Mouse (Mus musculus): ENCODE measurements around the gene Kras. TPM values are rescaled to one million over a fixed set of nuclear protein-coding genes. Genes with fewer than 3 reads are reported as not detected.

The Kras gene
- total RNA-seq, 1 experiment from 2014 or later = 80.5 TPM

DNA sequence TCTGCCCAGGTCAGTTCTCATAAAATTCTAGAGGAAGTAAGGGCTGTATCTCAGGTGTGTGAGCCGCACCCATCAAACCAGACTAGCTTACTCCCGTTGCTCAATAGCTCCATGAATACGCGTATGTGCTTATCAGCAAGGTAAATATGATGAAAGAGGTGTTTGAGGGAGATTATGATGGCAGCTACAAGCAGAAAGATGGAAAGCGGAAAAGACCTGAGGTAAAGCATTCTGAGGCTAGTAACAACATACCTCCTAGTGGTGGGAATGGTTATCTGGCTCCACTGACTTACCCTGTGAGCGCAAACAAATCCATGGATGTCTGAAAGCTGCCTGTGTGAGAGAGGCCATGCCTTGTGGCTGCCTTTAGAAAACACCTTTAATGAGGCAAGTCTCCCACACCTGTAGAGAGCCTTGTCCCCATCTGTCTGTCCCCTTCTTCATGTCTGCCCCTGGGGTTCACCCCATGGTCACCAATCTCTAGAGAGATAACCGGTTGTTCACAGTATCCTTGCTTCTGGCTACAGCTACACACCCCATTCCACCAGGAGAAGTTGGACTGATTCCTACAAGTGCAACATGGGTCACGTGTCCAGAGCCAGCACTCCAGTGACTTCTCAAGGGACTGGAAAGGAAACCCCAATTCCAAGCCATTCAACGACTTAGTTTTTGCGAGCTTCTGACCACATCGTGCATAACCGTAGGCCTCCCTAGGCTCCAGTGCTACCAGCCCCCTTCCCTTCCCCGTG lies 6.1 kb upstream of the Kras start:
- no peak for ATAC-seq (replicated peaks; ENCODE audit: insufficient number of reproducible peaks, low FRiP score, low TSS enrichment, poor library complexity, severe bottlenecking)

DNA sequence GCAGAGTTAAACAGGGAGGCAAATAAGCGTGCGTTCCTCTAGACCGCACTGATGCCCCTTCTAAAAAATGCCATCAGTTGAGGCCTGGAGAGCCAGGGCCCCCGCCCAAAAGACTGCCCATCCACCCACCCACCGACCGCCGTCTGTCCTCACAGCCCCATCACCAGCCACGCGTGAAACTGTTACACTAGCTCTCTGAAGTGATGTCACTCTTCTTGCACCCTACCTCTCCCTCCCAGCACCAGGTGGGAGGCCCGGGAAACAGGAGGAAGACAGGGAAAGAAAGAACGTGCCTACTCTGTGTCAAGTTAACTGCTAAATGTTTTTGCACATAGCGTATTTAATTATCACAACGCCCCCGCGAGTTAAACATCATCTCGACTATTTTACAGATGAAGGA lies 781 bp upstream of the Kras start:
- ATAC-seq (replicated peaks; ENCODE audit: insufficient number of reproducible peaks, low FRiP score, low TSS enrichment, poor library complexity, severe bottlenecking) = peak; percentile 37; the same call in 1 of the 2 replicates

GRCm38 (mm10) chr6:145249291-145250184 lies 501 bp downstream of the Kras start:
- ATAC-seq (replicated peaks; ENCODE audit: insufficient number of reproducible peaks, low FRiP score, low TSS enrichment, poor library complexity, severe bottlenecking) = peak; percentile 46

- no peak for ATAC-seq (replicated peaks; ENCODE audit: insufficient number of reproducible peaks, low FRiP score, low TSS enrichment, poor library complexity, severe bottlenecking)
Measured at GRCm38 (mm10) chr6:145247886-145248285, 2.2 kb downstream of the Kras start.

- no peak for ATAC-seq (replicated peaks; ENCODE audit: insufficient number of reproducible peaks, low FRiP score, low TSS enrichment, poor library complexity, severe bottlenecking)
Measured at GRCm38 (mm10) chr6:145246841-145247240, 3.2 kb downstream of the Kras start.

GRCm38 (mm10) chr6:145242521-145242920 lies 7.5 kb downstream of the Kras start:
- ATAC-seq (replicated peaks; ENCODE audit: insufficient number of reproducible peaks, low FRiP score, low TSS enrichment, poor library complexity, severe bottlenecking) = no peak

DNA sequence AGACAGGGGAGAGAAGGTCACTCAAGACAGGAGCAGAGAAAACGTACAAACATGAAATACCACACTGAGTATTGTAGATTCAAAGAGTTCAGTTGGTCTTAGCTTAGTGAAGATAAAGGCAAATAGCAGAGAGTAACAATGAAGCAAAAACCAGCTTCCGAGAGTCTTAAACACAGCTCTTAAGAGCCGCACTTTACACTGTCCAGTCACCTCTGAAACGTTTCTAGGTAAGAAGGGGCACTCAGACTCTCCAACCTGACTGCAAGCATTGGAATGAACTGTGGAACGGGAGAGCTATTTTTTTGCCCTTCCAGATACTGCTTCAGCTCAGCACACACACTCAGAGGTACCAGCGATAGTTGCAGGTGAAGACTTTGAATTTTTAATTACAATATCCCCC lies 9.8 kb downstream of the Kras start:
- ATAC-seq (replicated peaks; ENCODE audit: insufficient number of reproducible peaks, low FRiP score, low TSS enrichment, poor library complexity, severe bottlenecking) = no peak

DNA sequence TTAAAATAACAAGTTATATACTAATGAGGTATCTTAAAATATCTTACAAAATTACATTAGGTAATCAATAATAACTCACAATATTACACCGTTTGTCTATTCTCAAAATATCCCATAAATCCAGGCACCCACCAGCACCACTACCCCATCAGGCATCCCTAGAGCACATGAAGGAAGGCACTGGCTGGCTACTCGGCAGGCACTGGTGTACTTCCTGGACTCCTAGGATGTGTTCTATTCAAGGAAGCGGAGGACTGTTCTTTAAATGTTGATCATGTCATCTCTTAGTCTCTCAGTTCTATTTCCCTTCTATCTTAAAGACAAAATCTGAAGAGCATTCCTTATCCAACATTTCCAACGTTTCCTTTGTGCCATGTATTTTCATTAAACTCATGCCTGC lies 12.9 kb downstream of the Kras start:
- no peak for ATAC-seq (replicated peaks; ENCODE audit: insufficient number of reproducible peaks, low FRiP score, low TSS enrichment, poor library complexity, severe bottlenecking)

- ATAC-seq (replicated peaks; ENCODE audit: insufficient number of reproducible peaks, low FRiP score, low TSS enrichment, poor library complexity, severe bottlenecking) = no peak
Measured at GRCm38 (mm10) chr6:145235367-145235766, 14.7 kb downstream of the Kras start.

DNA sequence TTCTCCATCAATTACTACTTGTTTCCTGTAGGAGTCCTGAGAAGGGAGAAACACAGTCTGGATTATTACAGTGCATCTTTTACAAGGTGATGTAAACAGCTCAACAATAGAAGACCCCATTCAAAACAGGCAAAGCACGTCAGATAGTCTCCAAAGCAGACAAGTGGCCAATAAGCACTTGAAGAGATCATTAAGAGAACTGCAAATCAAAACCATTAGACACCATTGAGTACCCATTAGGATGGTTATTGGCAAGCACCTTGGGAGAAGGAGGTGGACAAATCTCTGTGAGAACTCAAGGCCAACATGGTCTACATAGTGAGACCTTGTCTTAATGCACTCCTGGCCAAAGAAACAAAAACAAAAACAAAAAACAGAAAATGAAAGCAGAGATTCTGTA lies 15.6 kb downstream of the Kras start:
- no peak for ATAC-seq (replicated peaks; ENCODE audit: insufficient number of reproducible peaks, low FRiP score, low TSS enrichment, poor library complexity, severe bottlenecking)

DNA sequence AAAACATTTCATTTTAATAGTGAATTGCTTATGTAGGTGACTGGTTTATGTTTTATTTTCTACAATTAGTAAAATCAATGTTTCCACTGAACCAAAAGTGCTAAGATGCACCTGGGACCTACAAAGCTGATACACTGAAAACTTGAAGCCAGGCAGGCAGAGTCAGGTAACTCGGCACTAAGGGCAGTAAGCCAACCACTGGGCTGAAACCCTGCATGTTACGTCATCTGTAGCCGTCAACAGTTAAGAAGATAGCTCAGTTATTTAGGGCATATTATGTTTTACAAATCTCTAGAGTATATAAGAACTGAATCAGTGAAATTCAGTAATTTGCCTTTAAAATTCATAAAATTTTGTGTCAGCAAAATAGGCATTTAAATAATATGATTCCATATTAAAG lies 23.7 kb downstream of the Kras start:
- no peak for ATAC-seq (replicated peaks; ENCODE audit: insufficient number of reproducible peaks, low FRiP score, low TSS enrichment, poor library complexity, severe bottlenecking)

- no peak for ATAC-seq (replicated peaks; ENCODE audit: insufficient number of reproducible peaks, low FRiP score, low TSS enrichment, poor library complexity, severe bottlenecking)
Measured at GRCm38 (mm10) chr6:145224246-145224645, 25.8 kb downstream of the Kras start.

DNA sequence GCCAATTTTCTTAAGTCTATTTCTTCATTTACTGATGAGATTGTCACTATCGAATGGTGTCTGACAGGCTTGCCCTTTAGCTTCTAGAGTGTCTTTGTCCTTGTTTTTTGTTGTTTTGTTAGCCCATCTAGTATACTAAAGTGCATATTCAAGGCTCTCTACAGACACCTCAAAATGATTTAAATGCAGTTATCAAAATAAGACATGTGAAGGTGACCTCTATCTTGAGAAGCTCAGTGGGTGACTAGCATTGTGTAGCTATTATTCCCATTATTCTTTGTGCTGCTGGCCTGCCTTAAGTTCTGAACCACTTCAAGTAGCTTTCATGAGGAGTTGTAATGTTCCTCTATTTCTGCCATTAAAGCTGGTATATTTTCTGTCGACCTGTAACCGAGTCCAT lies 34.2 kb downstream of the Kras start:
- no peak for ATAC-seq (replicated peaks; ENCODE audit: insufficient number of reproducible peaks, low FRiP score, low TSS enrichment, poor library complexity, severe bottlenecking)

DNA sequence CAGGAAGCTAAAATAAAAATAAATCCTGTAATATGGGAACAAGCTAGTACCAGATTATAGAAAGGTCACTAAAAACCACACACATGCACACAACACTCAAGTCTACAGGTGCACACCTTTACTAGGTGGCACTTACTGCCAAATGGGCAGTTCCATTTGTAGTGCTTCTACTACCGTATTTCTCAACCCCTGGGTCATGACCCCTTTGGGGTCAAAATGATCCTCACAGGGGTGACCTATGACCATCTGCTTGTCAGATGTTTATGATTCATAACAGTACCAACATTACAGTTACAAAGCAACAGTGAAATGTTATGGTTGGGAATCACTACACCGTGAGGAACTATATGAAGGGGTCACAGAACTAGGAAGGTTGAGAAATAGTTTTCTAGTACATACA lies 36.1 kb downstream of the Kras start:
- ATAC-seq (replicated peaks; ENCODE audit: insufficient number of reproducible peaks, low FRiP score, low TSS enrichment, poor library complexity, severe bottlenecking) = no peak

DNA sequence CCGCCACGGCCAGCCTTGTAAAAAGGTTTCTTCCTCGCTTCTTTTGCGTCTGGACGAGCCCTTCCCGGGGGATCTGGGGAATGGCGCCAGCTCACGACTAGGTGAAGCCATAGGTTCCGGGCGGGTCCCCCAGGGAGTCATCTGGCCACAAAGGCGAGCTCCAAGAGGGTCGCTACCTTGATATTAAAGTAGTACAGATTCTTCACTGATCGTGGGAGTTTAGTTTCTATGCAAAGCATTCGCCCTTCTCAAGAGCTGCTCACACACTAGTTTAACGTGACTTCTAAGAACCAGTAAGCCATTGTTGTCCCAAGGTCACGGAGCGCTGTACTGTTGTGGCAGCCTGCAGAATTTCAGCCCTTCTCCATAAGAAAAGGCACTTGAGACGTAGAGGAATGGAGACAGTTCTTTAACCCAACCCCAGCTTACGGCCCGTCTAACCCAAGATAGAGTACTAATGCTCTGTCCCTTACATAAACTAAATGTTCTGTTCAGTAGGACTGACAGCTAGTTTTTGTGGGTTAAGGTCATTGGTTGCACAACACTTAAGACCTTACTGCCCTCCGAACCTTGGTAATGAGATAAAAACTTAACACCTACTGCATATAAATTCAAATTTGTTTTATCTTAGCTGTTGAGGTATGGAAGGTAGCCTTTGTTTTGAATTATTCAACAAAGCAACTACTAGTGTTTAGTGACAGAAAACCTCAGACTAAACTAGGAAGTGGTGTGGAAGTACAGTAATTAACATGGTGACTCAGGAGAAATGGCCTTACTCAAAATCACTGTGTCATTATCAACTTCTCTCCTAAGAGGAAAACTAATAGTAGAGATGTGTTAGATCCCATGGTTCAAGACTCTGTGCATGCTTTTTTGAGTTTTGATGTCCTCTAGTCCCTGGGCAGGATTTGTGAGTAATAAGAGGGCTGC lies 38.4 kb downstream of the Kras start:
- ATAC-seq (replicated peaks; ENCODE audit: insufficient number of reproducible peaks, low FRiP score, low TSS enrichment, poor library complexity, severe bottlenecking) = no peak

DNA sequence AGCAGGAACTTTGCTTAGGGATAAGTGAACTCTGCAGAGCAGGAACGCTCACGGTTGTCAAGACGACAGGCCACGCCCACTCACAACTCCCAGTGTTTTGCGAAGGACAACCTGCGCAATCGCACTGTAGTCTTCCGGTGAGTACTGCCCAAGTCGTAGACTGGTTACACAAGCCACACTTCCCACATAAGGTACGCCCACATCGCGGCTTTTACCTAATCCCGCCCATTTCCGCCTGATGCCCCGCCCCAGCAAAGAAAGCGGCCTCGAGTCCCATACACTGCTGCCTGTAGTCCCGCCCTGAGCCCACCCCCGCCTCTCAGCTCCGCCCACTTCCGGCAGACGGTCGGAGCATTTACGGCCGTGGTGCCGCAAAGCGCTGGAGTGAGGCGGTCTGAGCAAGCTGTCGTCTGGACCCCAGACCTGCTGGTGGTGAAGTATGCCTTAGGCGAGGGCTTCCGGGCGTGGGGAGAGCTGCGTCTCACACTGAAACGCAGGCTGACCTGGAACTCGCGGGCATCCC lies 39.2 kb downstream of the Kras start, which contains the start of the genes Casc1 and Etfrf1:
Casc1 (minus strand) TSS at position 190 of the 523 bp plus-strand sequence.
Etfrf1 (plus strand) TSS at position 319 of the 523 bp plus-strand sequence.
- peak; percentile 91 for ATAC-seq (replicated peaks; ENCODE audit: insufficient number of reproducible peaks, low FRiP score, low TSS enrichment, poor library complexity, severe bottlenecking)

- no peak for ATAC-seq (replicated peaks; ENCODE audit: insufficient number of reproducible peaks, low FRiP score, low TSS enrichment, poor library complexity, severe bottlenecking)
Measured at GRCm38 (mm10) chr6:145210056-145210680, 39.9 kb downstream of the Kras start.

- ATAC-seq (replicated peaks; ENCODE audit: insufficient number of reproducible peaks, low FRiP score, low TSS enrichment, poor library complexity, severe bottlenecking) = no peak
Measured at GRCm38 (mm10) chr6:145205142-145205541, 44.9 kb downstream of the Kras start.

Measured in monocyte, adult 5-6 weeks (primary cell).